Mouse (Mus musculus) cerebellum, adult 11-12 months (tissue): Measurements from ENCODE around the gene Gm15517.
A peak's percentile ranks its signal among the peaks of the same experiment; 100 is the strongest.
"Not testable (repeated sequence)": the region's sequence is repeated elsewhere in the genome, so short reads cannot be mapped to it uniquely, and the experiment has no call there.

Source experiments
- DNase-seq: peaks from one replicate; pipeline ENCODE4 v3.0.0; 2022

The Gm15517 gene

GRCm38 (mm10) chr7:44261147-44261546 is at the start of gene Gm15517:
Gene Gm15517, plus strand, starts transcription at chr7:44261447.
- DNase-seq, result no peak

GRCm38 (mm10) chr7:44215645-44216044 is 45.6 kb upstream of the Gm15517 start, which contains the start of gene Klk1b5:
Gene Klk1b5, plus strand, starts transcription at chr7:44215945.
- no peak for DNase-seq

GRCm38 (mm10) chr7:44221601-44222000 is 39.6 kb upstream of the Gm15517 start:
- not testable (repeated sequence) for DNase-seq

- not testable (repeated sequence) for DNase-seq
Measured at GRCm38 (mm10) chr7:44222335-44222734, 38.9 kb upstream of the Gm15517 start.

- DNase-seq, result no peak
Measured at GRCm38 (mm10) chr7:44225076-44225475, 36.2 kb upstream of the Gm15517 start, which contains the start of gene Klk1. Gene Klk1, plus strand, starts transcription at chr7:44225360.

- no peak for DNase-seq
Measured at GRCm38 (mm10) chr7:44235909-44236308, 25.3 kb upstream of the Gm15517 start, which contains the start of gene Gm36864. Gene Gm36864, plus strand, starts transcription at chr7:44236177.

GRCm38 (mm10) chr7:44239913-44240312 is 21.3 kb upstream of the Gm15517 start:
- DNase-seq, result no peak

GRCm38 (mm10) chr7:44240712-44241111 is 20.5 kb upstream of the Gm15517 start:
- no peak for DNase-seq

- DNase-seq, result no peak
Measured at GRCm38 (mm10) chr7:44241163-44241562, 20.1 kb upstream of the Gm15517 start.

- no peak for DNase-seq
Measured at GRCm38 (mm10) chr7:44244080-44244479, 17.2 kb upstream of the Gm15517 start.

- peak; percentile 92 for DNase-seq
Measured at GRCm38 (mm10) chr7:44246055-44246983, 14.9 kb upstream of the Gm15517 start, which contains the start of the genes 1700028J19Rik and 2410002F23Rik. Gene 1700028J19Rik, minus strand, starts transcription at chr7:44246695. Gene 2410002F23Rik, plus strand, starts transcription at chr7:44246722.

- peak; percentile 80 for DNase-seq
Measured at GRCm38 (mm10) chr7:44246984-44247470, 14.2 kb upstream of the Gm15517 start.

GRCm38 (mm10) chr7:44247971-44248370 is 13.3 kb upstream of the Gm15517 start:
- no peak for DNase-seq

GRCm38 (mm10) chr7:44249248-44249647 is 12.0 kb upstream of the Gm15517 start:
- DNase-seq, result no peak

GRCm38 (mm10) chr7:44250732-44251275 is 10.4 kb upstream of the Gm15517 start:
- DNase-seq, result not testable (repeated sequence)

GRCm38 (mm10) chr7:44253023-44253616 is 8.1 kb upstream of the Gm15517 start:
- no peak for DNase-seq

- DNase-seq, result no peak
Measured at GRCm38 (mm10) chr7:44254930-44255329, 6.3 kb upstream of the Gm15517 start.

- no peak for DNase-seq
Measured at GRCm38 (mm10) chr7:44257278-44257677, 4.0 kb upstream of the Gm15517 start, which contains the start of gene Acp4. Gene Acp4, minus strand, starts transcription at chr7:44257378.

- no peak for DNase-seq
Measured at GRCm38 (mm10) chr7:44260410-44260809, 837 bp upstream of the Gm15517 start.

- peak; percentile 94 for DNase-seq
Measured at GRCm38 (mm10) chr7:44262791-44263643, 1.8 kb downstream of the Gm15517 start.

- no peak for DNase-seq
Measured at GRCm38 (mm10) chr7:44268117-44268516, 6.9 kb downstream of the Gm15517 start.

GRCm38 (mm10) chr7:44269397-44269796 is 8.2 kb downstream of the Gm15517 start:
- DNase-seq, result no peak
